Mouse (Mus musculus) cerebellum, postnatal 25 days (tissue): Measurements from ENCODE around the gene Pacsin2.

Experiments
- DNase-seq, 2 experiments: peaks; one replicate each; pipeline ENCODE4 v3.0.0; 2021; ENCODE audit warnings: mixed read lengths in 2 of 2

Gene Pacsin2

GRCm38 (mm10) chr15:83448646-83449045 lies 15.8 kb downstream of the Pacsin2 start:
- peak in 1 of 2 experiments; percentile 21 for DNase-seq

DNA sequence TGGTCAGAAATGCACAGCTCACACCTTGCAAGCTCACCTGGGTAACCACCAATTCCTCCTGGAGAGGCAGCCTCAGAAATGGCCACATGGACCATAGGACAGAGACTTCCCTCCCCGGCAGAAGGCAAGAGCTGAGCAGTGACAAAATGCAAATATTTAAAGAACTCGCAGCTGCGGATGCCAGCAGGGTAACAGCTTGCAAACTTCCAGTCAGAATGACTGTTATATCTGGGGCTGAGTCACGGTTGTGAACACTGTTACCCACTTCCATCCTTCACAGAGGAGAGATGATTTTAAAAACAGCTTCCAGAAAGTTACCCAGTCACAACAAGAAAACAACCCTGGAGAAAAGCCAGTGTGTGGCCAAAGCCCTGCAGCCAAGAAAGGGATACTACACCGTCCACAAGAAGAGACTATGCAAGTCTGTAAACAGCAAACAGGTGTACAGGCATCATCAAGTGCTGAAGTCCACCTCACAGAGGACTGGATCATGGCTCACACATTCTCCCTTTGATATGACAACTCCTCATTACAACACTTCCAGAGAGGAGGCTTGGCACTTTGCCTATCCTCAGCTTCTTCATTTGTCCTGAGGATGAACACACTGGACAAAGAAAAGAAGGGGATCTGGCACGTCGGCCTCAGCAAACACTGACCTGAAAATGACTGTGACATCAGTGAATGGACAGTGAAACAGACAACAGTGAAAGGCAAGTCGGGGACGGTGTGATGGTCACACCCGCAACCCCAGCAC lies 16.4 kb downstream of the Pacsin2 start:
- DNase-seq, result no peak

GRCm38 (mm10) chr15:83445908-83446307 lies 18.5 kb downstream of the Pacsin2 start:
- no peak for DNase-seq

DNA sequence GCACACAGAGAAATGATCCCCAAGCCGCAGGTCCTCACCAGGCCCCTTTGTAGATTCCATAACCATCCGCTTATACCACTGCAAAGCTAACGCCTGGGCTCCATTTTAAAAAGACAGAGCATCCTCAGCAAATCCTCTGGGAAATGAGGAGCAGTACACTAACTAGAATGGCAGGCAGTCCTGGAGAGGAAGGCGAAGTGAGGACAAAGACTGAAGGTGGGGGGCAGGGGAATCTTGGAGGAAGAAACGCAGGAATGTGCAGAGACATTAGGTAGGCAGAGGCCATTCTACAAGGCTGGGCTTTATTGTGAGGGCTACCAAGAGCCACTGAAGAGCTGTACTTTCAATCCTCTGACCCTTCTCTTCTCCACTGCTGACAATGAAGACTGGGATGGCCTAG lies 19.0 kb downstream of the Pacsin2 start:
- DNase-seq, result no peak

GRCm38 (mm10) chr15:83444425-83444824 lies 20.0 kb downstream of the Pacsin2 start:
- DNase-seq, result no peak

- DNase-seq, result no peak
Measured at GRCm38 (mm10) chr15:83442495-83443037, 21.8 kb downstream of the Pacsin2 start.

DNA sequence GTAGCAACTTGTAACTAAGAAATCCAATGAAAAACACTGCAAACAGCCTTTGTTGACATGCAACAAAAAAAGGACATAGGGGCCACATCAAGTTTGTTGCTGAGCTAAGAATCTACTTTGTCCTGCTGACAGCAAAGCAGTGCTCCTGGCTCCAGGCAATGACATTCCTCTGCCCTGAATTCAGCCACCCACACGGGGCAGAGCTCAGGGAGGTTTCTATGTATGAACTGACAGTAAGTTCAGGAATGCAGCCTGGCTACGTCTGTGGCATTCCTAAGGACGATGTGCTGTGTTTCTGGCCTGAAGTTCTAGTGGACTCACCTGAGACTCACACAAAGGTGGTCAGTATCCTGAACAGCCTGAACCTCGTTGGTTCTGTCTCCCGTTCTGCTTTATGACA lies 23.7 kb downstream of the Pacsin2 start:
- DNase-seq, result no peak

DNA sequence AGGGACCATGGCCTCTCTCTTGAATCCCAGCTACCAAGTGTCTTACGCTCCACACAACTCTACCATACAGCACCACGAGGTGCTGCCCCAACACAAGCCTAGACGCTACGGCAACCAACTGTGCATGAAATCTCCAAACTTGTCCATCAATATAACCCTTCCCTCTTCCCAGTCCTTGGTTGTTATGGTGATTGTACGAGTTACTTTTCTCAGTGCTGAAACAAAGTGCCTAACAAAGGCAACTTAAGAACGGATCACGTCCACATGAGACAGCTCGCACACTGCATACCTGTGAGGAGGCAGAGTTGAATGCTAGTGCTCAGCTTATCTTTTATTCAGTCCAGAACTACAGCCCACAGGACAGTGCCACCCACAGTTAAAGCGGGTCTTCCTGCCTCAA lies 27.9 kb downstream of the Pacsin2 start:
- no peak for DNase-seq

- no peak for DNase-seq
Measured at GRCm38 (mm10) chr15:83435324-83436090, 28.9 kb downstream of the Pacsin2 start.

- no peak for DNase-seq
Measured at GRCm38 (mm10) chr15:83434692-83435091, 29.7 kb downstream of the Pacsin2 start.

GRCm38 (mm10) chr15:83433344-83433743 lies 31.1 kb downstream of the Pacsin2 start:
- DNase-seq, result no peak

GRCm38 (mm10) chr15:83432231-83433031 lies 32.0 kb downstream of the Pacsin2 start:
- no peak for DNase-seq

- DNase-seq, result no peak
Measured at GRCm38 (mm10) chr15:83430986-83431763, 33.2 kb downstream of the Pacsin2 start.

GRCm38 (mm10) chr15:83430419-83430818 lies 34.0 kb downstream of the Pacsin2 start:
- DNase-seq, result no peak

DNA sequence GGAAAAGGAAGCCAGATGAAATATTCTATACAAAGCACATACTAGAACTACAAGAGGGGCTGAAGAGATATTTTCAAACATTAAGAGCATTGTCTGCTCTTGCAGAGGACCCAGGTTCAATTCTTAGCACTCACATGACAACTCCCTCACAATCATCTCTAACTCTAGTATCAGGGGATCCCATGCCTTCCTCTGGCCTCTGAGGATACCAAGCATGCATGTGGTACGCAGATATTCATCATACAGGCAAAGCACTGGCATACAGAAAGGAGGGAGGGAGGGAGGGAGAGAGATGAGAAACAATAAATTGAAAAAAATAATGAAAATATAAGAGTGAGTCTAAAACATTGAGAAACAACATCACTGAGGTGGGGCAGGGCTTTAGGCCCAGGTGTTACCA lies 35.8 kb downstream of the Pacsin2 start:
- DNase-seq, result no peak

DNA sequence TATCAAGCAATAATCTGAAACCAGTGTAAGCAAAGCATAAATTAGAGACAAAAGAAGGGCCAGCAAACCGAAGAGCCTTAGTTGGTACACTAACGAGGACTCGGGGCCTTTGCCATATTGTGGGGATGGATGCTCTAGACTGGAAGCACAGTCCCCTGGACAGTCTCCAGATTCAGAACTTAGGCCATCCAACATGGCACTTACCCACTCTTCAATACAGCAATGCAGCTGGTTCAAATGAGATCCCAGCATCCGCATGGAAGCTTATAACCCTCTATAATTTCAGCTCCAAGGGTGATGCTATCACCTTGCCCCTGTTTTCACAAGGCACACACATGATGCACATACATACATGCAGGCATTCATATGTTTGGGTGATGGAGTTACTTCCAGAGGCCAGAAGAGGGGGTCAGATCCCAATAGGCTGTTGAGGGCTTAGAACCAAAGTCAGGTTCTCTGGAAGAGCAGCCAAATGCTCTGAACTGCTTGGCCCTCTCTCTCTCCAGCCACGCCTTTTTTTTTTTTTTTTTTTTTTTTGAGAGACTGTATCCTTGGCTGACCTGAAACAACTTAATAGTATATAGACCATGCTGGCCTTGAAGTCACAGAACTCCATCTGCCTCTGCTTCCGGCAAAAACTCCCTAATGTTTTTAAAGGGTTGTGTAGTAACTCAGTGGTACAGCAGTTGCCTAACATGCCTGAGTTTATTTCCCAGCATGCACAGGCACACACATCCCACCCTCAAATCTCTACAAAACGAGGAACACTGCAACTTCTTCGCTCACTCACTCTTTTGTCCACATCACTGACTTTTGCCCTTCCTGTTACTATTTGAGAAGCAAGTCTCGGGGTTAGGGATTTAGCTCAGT lies 36.9 kb downstream of the Pacsin2 start:
- no peak for DNase-seq

DNA sequence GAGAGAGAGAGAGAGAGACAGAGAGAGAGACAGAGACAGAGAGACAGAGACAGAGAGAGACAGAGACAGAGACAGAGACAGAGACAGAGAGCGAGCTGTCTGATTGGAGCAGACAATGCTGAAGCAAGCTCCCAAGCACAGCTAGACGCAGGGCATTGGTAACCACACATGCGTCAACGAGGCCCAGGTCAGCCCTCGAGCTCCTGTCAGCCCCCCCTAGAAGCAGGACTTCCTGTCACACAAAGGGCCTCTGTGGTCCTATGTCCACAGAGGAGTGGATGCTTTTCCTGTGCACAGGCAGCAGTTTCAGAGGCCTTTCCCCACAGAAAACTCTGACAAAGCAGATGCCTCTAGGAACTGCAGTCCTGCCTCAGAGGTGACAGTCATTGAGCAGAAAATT lies 38.6 kb downstream of the Pacsin2 start:
- no peak for DNase-seq

GRCm38 (mm10) chr15:83425277-83425676 lies 39.1 kb downstream of the Pacsin2 start:
- DNase-seq, result no peak

DNA sequence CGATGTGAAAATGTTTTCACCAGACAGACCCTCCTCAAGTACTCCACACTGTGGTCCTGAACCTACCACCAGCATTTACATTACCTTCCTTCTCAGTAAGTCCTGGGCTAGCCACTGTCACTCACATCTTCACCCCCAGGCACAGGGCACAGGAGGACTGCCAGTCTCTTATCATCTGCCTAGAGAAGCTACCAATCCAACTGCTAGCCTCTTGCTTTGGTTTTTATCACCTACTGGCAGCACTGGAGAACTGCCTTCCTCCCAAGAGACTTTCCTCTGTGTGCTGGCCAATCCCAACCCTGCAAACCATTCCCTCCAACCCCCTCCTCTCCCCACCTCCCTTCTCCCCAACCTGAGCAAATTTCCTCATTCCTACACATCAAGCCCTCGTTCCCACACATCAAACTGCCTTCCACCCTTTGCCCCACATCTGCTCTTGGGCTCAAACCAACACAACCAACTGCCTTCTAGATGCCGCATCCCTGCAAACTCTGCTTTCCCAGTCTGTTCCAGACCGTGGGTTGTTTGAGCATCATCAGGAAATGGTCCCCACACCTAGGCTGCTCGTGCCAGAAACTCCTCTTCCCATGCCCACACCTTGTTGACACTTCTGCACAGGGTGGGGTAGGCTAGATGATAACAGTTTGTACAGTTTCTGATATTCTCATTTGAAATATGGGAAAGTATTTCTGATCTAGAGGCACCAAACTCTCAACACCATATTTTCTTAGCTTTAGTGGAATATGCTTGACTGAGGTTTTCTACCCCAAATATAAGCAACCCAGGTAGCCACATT lies 40.6 kb downstream of the Pacsin2 start:
- DNase-seq, result no peak

DNA sequence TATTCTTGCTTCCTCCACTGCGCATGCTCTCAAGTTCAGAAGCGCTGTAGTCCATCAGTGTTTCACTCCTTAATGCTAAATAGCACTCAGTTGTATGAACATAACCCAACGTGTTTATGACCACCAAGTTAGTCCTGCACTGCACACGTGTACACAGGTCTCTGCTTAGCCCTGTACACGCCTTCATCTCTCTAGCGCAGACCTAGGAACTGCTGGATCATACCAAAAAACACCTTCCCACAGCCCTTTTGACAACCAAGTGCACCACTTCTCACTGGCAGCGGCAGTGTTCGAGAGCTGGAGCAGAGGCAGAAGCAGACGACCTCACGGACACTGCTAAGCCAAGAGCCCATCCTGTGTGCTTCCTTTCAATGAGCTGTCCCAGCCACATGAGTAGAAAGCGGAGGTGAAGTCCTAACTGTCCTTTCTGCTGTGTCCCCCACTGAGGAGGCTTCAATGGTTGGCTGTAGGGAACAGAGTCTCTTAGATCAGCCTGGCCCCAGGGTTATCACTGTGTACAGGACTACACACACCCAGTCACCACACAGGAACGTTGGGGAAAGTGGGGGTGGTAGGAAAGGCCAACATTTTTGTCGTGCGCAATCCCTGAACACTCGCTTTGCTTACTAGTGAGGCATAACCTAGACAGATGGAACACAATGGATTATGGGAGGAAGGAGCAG lies 42.0 kb downstream of the Pacsin2 start:
- DNase-seq, result no peak
